Mouse (Mus musculus) G1E (cell line): Measurements from ENCODE around the gene Mettl13.

Source experiments
- CTCF ChIP-seq: IDR thresholded peaks from 2 replicates; pipeline ENCODE4 v1.5.1; 2012; ENCODE audit warnings: low read depth, low read length, inconsistent platforms, mixed read lengths
- GATA1 ChIP-seq: IDR thresholded peaks from 2 replicates; pipeline ENCODE4 v1.6.1; 2012; ENCODE audit warnings: borderline replicate concordance, low read length, inconsistent platforms, mixed read lengths
- POLR2AphosphoS5 ChIP-seq: IDR thresholded peaks from 2 replicates; pipeline ENCODE4 v1.6.1; 2012; ENCODE audit warnings: low read depth, low read length, inconsistent platforms; ENCODE audit not compliant: insufficient replicate concordance
- TAL1 ChIP-seq: conservative IDR thresholded peaks from 2 replicates; pipeline ENCODE4 v1.6.1; 2012; ENCODE audit warnings: low read depth, low read length, inconsistent platforms, mixed read lengths

GRCm38 (mm10) chr1:162543231-162543630, 5.1 kb downstream of the Mettl13 start:
- TF ChIP-seq TAL1 (no peak), CTCF (no peak), GATA1 (no peak), POLR2AphosphoS5 (no peak)
